Mouse (Mus musculus) heart, postnatal 0 days (tissue): ENCODE measurements at regions not wholly inside any gene's neighbourhood (a gene's known extent, or its start where the extent isn't known, plus 50 kb on each side); places are given as distances from the start of the nearest gene placed in this dataset.

Source experiments
- CTCF ChIP-seq: IDR thresholded peaks from 2 replicates; pipeline ENCODE4 v1.5.1; 2016; ENCODE audit warnings: antibody characterized with exemption, control low read depth, low read depth
- EP300 ChIP-seq: IDR thresholded peaks from 2 replicates; pipeline ENCODE4 v1.6.1; 2016; ENCODE audit warnings: antibody characterized with exemption, low read depth

- TF ChIP-seq CTCF, result no peak
- TF ChIP-seq EP300, result no peak
These were observed 149.2 kb upstream of the Trib2 start for GRCm38 (mm10) chr12:15965921-15966320.
